Mouse (Mus musculus) liver, embryonic 11.5 days (tissue): Measurements from ENCODE around the gene Phf10. TPM values are rescaled to one million over a fixed set of nuclear protein-coding genes. Genes with fewer than 3 reads are reported as not detected.
"Not testable (repeated sequence)": the region's sequence is repeated elsewhere in the genome, so short reads cannot be mapped to it uniquely, and the experiment has no call there.

Source experiments
- ATAC-seq: fragments of 200-750 bp; cut with Nextera tagmentation; replicated peaks from 2 replicates; pipeline ENCODE4 v1.8.0; 2017; ENCODE audit warnings: moderate number of reproducible peaks, mild to moderate bottlenecking, moderate TSS enrichment, moderate library complexity; ENCODE audit not compliant: low FRiP score
- DNase-seq: peaks from one replicate; pipeline ENCODE4 v3.0.0-alpha.2; 2017; ENCODE audit warnings: low spot score
- H3K27ac ChIP-seq: fragments of 300-500 bp; sonication (generic); 2 replicates; pipeline ENCODE4 v1.5.1; 2014; ENCODE audit warnings: mild to moderate bottlenecking, low read depth, low read length, control low read depth
- H3K27me3 ChIP-seq: fragments of 300-500 bp; sonication (generic); replicated peaks from 2 replicates; pipeline ENCODE4 v1.6.1; 2014; ENCODE audit warnings: low read length, mixed read lengths; ENCODE audit not compliant: control insufficient read depth, insufficient read depth
- H3K36me3 ChIP-seq: fragments of 300-500 bp; sonication (generic); 2 replicates; pipeline ENCODE4 v1.6.1; 2014; ENCODE audit warnings: mild to moderate bottlenecking, low read length, moderate library complexity, mixed read lengths; ENCODE audit not compliant: control insufficient read depth, insufficient read depth
- H3K4me1 ChIP-seq: fragments of 300-500 bp; sonication (generic); replicated peaks from 2 replicates; pipeline ENCODE4 v1.6.1; 2014; ENCODE audit warnings: low read length, mixed read lengths; ENCODE audit not compliant: control insufficient read depth, insufficient read depth
- H3K4me2 ChIP-seq: fragments of 300-500 bp; sonication (generic); 2 replicates; pipeline ENCODE4 v1.6.1; 2014; ENCODE audit warnings: mild to moderate bottlenecking, control low read depth, moderate library complexity
- H3K4me3 ChIP-seq: fragments of 300-500 bp; sonication (generic); 2 replicates; pipeline ENCODE4 v1.5.1; 2014; ENCODE audit warnings: low read depth, low read length, control low read depth
- H3K9ac ChIP-seq: fragments of 300-500 bp; sonication (generic); 2 replicates; pipeline ENCODE4 v1.6.1; 2014; ENCODE audit warnings: low read depth, low read length, control low read depth
- H3K9me3 ChIP-seq: fragments of 300-500 bp; sonication (generic); 2 replicates; pipeline ENCODE4 v1.6.1; 2016; ENCODE audit warnings: low read length, inconsistent platforms, mixed read lengths; ENCODE audit not compliant: control insufficient read depth
- WGBS: fragments of 180-500 bp; shearing (Covaris S2); extraction: QIAGEN DNeasy Blood & Tissue Kit; methylation state at CpG from one replicate; pipeline ENCODE4 v1.1.7; 2014; 5-methylcytosine and 5-hydroxymethylcytosine counted together
- polyA plus RNA-seq: library from polyadenylated mRNA; unstranded; fragments of >200 nt; fragmentation: Nextera tagmentation; extraction: Ambion mirVana; gene quantifications from 2 replicates; pipeline ENCODE4 v1.2.1, GENCODE M21; 2014

Gene Phf10
- polyA plus RNA-seq, 1 experiment from 2014 or later: 137 TPM

GRCm38 (mm10) chr17:14909331-14909730 lies 51.7 kb downstream of the Phf10 start:
- no peak overlapping the region for H3K4me3 ChIP-seq
- no peak overlapping the region for H3K27ac ChIP-seq
- 80% methylated on average over 5 of the region's 5 CpGs for whole genome bisulfite sequencing
- H3K36me3 ChIP-seq: no peaks in the 10 kb centered on the region
- no peaks in the 10 kb centered on the region for H3K9me3 ChIP-seq
- H3K4me1 ChIP-seq: no peaks in the 10 kb centered on the region
- no peak for DNase-seq
- ATAC-seq: no peak
- no peak overlapping the region for H3K4me2 ChIP-seq
- H3K27me3 ChIP-seq: no peaks in the 10 kb centered on the region
- H3K9ac ChIP-seq: no peak overlapping the region

DNA sequence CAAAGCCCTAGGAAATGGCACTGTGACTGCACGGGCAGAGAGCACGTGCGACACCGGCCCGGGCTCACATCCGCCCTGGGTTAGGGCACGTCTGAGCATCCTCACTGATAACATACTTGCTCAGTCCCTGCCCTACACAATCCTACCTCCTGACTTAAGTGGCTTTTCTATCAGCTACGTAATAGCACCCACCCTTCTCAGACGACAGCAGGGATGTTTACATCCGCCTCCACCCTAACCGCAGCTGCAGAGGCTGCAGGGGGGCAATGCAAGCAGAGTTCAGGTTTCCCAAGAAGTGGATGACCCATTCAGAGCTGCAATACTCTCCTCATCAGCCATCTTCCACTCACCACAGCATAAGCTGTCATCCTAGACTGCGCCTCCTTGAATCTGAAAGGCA lies 53.9 kb downstream of the Phf10 start:
- Histone ChIP-seq H3K36me3 (no peaks in the 10 kb centered on the region), H3K27me3 (no peaks in the 10 kb centered on the region), H3K4me3 (no peak overlapping the region), H3K9ac (no peak overlapping the region), H3K4me1 (no peaks in the 10 kb centered on the region), H3K9me3 (no peaks in the 10 kb centered on the region), H3K27ac (no peak overlapping the region), H3K4me2 (no peak overlapping the region)
- WGBS: 59% methylated on average over 12 of the region's 12 CpGs
- ATAC-seq (no peak), DNase-seq (no peak)

DNA sequence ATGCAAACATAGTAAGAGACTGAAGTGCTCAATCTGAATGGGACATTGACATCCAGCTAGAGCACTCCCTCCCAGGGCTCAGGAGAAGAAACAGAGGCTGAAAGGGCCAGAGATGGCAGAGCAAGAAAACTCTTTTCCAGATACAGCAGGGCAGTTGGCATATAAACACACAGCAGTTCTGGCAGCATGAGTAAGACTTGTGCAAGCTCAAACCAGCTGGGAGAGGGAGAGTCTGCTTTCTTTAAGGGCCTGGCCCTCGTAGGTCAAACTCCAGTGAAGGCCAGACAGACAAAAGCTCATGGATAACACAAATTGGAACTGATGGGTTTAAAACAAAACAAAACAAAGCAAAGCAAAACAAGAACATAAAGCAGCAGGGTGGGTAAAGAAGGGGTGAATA lies 54.5 kb downstream of the Phf10 start:
- 33% methylated on average over 1 of the region's 1 CpGs for WGBS
- DNase-seq: no peak

DNA sequence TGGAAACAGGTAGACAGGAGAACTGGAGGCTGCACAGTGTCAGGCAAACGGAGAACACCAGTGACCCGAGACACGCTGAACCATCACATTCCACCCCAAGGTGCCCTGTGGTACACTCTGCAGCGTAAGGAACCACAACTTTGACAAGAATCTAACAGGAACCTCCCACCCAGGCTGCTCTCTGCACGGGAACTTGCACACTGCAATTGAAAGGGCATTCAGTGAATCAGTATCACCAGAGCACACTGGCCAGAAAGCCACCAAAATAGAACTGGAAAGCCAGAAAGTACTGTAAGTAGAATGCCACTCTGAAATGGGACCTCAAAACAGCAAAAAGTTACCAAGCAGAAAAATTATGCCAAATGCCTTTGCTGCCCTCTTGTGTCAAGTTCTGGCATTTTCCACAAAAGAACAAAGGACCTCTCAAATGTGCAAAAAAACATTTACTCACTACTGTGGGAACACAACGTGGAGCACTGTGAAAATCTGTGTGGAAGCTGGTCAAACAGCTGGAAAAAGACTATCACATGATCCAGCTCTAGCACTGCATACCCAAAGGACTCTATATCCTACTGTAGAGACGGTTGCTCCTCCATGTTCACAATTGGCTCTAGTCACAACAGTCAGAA lies 56.3 kb downstream of the Phf10 start:
- 40% methylated on average over 7 of the region's 7 CpGs for WGBS
- no peak for ATAC-seq
- Histone ChIP-seq H3K9ac (no peak overlapping the region), H3K4me3 (no peak overlapping the region), H3K9me3 (no peaks in the 10 kb centered on the region), H3K36me3 (no peaks in the 10 kb centered on the region), H3K27me3 (no peaks in the 10 kb centered on the region), H3K27ac (no peak overlapping the region), H3K4me1 (no peaks in the 10 kb centered on the region), H3K4me2 (no peak overlapping the region; the same call in 1 of the 2 replicates)
- DNase-seq: peak; percentile 36

More for the DNA sequence above, 54.5 kb downstream of the Phf10 start:
- Histone ChIP-seq H3K9ac (no peak overlapping the region), H3K9me3 (no peaks in the 10 kb centered on the region), H3K27ac (no peak overlapping the region), H3K27me3 (no peaks in the 10 kb centered on the region), H3K36me3 (no peaks in the 10 kb centered on the region), H3K4me2 (no peak overlapping the region), H3K4me1 (no peaks in the 10 kb centered on the region), H3K4me3 (no peak overlapping the region)
- no peak for ATAC-seq

DNA sequence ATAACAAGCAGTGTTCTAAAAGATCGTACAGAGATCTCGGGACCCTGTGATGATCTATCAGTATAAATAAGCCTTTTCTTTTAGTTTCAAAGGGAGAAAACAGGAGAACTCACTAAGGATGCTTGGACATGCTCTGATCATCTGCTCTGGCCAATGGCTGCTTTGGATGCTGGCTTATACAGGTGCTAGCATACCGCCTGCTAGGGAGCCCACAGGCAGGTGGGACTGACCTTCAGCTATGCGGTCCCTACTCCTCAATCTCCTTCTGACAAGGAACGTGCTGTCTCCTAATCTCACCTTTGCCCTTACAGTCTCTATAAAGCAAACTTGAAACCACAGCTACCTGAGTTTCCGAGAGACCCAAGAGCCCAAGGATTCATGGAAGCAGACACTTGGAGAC lies 56.9 kb downstream of the Phf10 start:
- Histone ChIP-seq H3K9ac (no peak overlapping the region), H3K4me3 (no peak overlapping the region), H3K9me3 (no peaks in the 10 kb centered on the region), H3K27ac (no peak overlapping the region), H3K4me1 (no peaks in the 10 kb centered on the region), H3K27me3 (no peaks in the 10 kb centered on the region), H3K36me3 (no peaks in the 10 kb centered on the region), H3K4me2 (no peak overlapping the region)
- no peak for DNase-seq
- ATAC-seq: no peak
- WGBS: 81% methylated on average over 6 of the region's 6 CpGs

GRCm38 (mm10) chr17:14903212-14903611 lies 57.9 kb downstream of the Phf10 start:
- H3K4me3 ChIP-seq: no peak overlapping the region
- no peaks in the 10 kb centered on the region for H3K27me3 ChIP-seq
- no peak overlapping the region for H3K9ac ChIP-seq
- 81% methylated on average over 3 of the region's 3 CpGs for WGBS
- ATAC-seq (no peak), DNase-seq (peak; percentile 14)
- no peaks in the 10 kb centered on the region for H3K36me3 ChIP-seq
- no peak overlapping the region for H3K27ac ChIP-seq
- no peaks in the 10 kb centered on the region for H3K9me3 ChIP-seq
- H3K4me1 ChIP-seq: no peaks in the 10 kb centered on the region
- H3K4me2 ChIP-seq: no peak overlapping the region

- Histone ChIP-seq H3K36me3 (no peaks in the 10 kb centered on the region), H3K4me2 (no peak overlapping the region), H3K9me3 (no peaks in the 10 kb centered on the region), H3K4me3 (no peak overlapping the region), H3K4me1 (no peaks in the 10 kb centered on the region), H3K9ac (no peak overlapping the region), H3K27ac (no peak overlapping the region), H3K27me3 (no peaks in the 10 kb centered on the region)
- WGBS: 69% methylated on average over 1 of the region's 1 CpGs
- ATAC-seq (no peak), DNase-seq (peak; percentile 7)
Observed at GRCm38 (mm10) chr17:14898972-14899371, 62.1 kb downstream of the Phf10 start.

DNA sequence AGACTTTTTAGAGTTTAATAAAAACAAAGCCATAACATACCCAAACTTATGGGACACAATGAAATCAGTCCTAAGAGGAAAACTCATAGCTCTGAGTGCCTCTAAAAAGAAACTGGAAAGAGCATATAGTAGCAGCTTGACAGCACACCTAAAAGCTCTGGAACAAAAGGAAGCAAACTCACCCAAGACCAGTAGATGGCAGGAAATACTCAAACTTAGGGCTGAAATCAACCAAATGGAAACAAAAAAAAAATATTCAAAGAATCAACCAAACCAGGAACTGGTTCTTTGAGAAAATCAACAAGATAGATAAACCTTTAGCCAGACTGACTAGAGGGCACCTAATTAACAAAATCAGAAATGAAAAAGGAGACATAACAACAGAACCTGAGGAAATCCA lies 66.0 kb downstream of the Phf10 start:
- H3K4me3 ChIP-seq, ATAC-seq, H3K4me1 ChIP-seq: not testable (repeated sequence)

More for the DNA sequence above, 66.0 kb downstream of the Phf10 start:
- not testable (repeated sequence) for H3K36me3 ChIP-seq, H3K9me3 ChIP-seq, H3K27ac ChIP-seq, H3K4me2 ChIP-seq, H3K27me3 ChIP-seq, DNase-seq, H3K9ac ChIP-seq
